Mouse (Mus musculus): Measurements from ENCODE around the gene Rarg.

- TF ChIP-seq CTCF (conservative IDR thresholded peaks at IDR 0.05; ENCODE audit: insufficient read depth, insufficient read length, low read depth, low read length), result no peak
- no peak for TF ChIP-seq POLR2A (IDR thresholded peaks at IDR 0.05; ENCODE audit: low read depth, low read length)
These were observed 49.2 kb downstream of the Rarg start for GRCm38 (mm10) chr15:102208092-102208561.

Data from kidney, adult 2 months (tissue).